Mouse (Mus musculus) spleen, postnatal 4 days (tissue): ENCODE results near the gene Sik2.
A peak's percentile ranks its signal among the peaks of the same experiment; 100 is the strongest.

Experiments
- DNase-seq, 2 experiments: peaks; one replicate each; pipeline ENCODE4 v3.0.0; 2022; ENCODE audit warnings: low spot score in 2 of 2

The Sik2 gene

DNA sequence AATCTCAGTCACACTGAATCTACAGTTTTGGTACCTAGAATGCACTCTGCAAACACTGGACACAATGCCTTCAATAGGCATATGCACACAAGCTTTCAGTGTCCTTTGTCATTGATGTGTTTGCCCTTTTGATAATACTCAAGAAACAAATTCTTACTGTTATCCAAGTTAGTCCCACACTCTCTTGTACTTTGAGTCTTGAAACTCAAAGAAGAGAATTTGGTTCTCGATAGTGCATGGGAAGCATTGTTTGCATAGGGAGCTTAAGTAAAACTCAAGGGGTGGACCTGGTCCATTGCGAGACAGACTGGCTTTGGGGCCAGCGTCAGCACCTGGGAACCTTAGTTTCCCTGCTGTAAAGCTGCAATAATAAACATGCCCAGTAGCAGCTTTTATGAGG lies 90.7 kb downstream of the Sik2 start:
- DNase-seq: no peak

DNA sequence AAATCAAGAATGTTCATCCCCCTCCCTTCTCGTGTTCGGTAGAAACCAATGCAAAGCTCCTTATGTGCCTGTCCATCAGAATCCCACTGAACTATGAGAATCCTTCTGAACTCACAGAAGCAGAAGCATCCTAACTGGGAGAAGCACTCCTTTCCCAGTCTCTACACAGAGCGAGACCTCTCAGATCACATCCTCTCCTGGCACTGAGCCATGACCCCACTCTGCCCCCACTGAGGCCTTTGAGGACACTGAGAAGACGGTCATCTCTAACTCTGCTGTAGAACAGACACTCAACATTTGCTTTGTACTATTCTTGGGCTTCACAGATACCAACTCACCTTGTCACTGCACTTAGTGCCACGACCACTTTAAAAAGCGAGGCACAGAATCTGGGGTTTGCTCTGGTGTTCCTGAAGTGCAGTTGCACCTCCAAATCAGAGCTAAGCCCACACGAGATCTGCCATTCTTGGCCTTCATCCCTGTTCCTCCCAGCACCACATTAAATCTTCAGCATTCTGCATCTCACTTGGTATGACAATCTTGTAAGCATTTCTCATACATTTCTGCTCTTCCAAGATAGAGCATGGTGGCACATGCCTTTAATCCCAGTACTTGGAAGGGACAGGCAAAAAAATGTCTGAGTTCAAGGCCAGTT lies 96.9 kb downstream of the Sik2 start:
- peak in 1 of 2 experiments; percentile 10 for DNase-seq

DNA sequence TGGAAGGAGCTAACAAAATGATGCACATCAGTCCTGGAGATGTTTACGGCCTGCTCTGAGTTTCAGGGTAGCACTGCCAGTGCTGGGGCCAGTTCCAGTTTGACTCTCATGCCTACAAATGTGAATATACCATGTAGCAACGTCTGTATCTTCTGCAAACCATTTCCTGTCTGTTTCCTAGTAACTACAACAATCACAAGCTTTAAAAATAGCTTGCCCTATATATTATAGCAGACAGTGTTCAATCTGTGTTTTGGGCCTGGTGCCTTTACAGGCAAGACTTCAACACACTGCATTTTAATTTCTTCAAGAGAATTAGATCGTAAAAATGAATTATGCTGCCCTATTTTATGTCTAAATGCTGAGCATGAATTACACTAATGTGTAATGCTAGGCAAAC lies 103.6 kb downstream of the Sik2 start:
- no peak for DNase-seq

DNA sequence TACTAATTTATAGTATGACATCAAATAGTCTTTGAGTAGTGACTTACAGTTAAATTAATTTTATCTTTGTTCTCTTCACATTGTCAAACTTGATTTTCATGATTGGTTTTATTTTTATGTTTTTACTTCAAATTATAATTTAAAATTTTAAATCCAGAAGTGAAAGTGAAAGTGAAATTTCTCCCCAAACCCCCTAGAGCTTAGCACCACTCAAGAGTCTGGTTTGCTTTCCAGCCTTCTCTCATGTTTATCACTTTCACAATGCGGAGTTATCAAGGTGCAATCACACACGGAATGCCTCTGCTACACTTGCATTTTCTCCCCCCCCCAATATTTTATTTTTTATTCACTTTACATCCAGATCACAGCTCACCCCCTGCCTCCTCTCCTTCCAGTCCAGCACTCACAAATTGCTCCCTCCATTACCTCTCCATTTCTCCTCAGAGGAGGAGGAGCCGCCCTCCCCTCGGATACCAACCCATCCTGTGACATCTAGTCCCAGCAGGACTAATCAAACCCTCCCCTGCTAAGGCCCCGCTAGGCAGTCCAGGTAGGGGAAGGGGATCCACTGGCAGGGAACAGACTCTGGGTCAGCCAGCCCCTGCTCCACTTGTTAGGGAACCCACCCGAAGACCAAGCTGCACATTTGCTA lies 104.6 kb downstream of the Sik2 start:
- DNase-seq: no peak

DNA sequence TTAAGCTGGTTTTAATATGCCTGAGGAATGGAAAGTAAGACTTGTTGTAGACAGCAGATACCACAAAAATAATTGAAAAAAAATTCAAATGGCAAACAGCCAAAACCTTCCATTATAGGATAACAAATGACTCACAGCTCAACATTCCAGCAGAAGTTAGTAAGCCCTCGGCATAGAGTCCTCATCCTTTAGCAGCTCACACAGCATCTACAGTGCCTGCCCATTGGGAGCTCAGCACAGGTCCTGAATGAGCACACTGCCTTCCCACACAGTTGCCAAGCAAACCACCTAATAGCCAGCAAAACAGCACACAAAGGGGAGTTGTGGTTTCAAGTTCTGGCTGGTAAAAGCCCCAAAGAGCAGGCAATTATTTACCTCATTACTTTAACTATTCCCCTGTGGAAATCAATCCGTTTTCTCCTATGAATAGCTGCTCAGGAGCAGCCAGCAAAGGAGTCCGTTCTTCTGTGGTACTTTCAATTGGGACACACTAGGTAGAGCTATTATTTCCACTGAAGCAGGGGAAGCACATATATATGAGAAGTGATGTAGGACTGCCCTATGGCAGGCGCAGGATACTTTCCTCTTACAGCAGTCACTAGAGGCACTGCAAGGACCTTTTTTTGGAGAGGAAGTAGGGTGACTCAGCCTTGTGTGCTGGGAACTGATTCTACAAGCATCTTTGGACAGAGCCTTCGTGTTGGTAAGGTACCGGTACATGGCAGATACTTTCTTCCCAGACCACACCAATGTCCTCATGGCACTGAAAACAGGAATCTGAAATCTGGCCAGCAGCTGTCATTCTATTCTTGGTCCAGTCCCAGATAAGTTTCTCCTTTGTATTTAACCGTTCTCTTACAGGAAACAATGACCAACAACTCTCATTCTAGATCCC lies 108.6 kb downstream of the Sik2 start:
- DNase-seq: no peak

DNA sequence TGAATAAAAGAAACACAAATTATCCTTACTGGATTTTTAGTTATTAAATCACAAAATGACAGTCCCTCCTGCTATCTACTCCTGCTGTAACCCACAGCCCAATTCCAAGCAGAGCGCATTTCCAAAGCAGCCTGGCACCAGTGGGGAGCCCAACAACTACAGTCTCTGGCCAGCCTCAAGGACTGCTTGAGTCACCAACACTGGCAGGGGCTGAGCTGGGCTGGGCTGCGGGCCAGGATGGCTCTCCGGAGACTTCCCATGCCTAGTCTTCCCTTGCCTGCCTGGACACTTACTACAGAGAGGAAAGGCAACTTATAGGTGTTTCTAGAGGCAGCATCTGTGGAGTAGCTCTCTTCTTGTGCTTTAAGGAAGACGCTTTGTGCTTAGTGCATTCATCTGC lies 115.2 kb downstream of the Sik2 start:
- no peak for DNase-seq

DNA sequence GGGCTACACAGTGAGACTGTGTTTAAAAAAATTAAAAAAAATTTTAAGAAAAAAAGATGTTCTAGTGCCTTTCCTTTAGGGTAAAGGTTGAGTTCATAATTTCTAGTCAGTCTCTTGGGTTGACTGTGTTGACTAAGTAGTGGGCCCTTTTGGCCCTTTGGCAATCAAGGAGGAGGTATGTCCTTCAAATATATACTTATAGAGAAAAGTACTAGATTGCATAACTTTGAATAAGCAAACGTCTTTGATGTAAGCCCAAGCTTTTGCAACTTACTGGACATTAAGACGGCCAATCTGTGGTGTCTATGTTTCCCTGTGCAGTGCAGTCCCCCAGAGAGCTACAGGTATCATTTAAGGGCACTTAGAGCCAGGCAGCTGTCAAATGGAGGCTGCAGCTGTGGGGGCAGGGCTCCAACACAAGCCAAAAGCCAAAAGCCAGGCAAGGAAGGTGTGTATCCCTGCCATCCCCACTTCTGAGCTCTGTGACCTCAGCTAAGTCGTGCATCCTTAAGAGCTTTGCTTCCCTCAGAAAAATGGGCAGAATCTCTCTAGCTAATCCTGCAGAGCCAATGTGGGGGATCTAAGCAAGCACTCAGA lies 118.3 kb downstream of the Sik2 start:
- DNase-seq: no peak

DNA sequence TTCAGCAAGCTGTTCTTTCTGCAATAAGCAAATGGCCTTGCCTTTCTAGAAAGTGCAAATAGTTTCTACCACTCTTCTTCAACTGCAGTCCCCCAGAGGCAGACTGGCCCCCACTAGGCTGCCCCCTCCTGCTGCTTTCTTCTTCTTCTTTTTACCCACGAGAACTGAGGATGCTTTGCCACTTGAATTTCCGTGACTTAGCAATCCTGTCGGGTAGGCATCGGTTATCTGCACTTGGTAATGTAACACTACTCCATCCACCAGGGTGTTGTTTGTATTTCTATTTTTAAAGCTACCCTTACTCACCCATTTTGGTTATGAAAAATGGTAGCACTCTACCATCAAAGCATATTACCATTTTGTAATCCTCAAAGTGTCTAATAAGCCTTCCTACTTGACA lies 118.9 kb downstream of the Sik2 start:
- no peak for DNase-seq

DNA sequence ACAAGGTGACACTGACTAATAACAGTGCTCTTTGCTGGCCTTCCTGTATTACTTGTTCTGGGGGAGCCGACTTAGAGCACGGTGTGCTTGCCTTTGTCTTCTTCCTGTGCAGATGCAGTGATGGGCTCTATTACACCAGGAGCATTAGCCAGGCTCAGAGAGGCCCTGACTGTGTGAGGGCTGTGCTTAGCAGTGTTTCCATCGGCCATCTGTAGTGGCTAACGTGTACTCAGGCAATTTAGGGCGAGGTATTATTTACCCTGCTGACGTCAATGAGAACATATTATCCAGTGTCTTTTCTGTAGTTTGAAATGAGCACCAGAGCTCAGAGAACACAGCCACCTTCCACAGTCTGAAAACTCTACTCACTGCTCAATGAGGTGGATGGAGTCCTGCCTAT lies 119.7 kb downstream of the Sik2 start:
- DNase-seq: no peak

DNA sequence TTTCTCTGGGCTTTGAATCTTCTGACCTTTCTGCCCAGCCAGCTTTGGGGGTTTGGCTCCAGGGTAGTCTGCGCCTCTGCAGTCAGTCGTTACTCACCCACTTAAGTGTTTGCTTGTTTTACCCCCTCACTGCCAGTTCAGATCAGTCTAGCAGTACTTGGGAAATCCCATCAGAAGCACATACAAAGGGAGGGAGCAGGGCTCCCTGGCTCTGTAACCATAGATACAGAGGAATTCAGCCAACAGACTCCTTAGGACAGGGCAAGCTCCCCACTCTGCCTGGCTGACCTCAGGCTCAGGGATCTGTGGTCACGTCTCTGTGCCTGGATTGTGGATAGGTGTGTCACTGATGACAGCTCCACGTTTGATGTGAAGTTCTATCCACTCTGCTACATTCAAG lies 121.5 kb downstream of the Sik2 start:
- no peak for DNase-seq

DNA sequence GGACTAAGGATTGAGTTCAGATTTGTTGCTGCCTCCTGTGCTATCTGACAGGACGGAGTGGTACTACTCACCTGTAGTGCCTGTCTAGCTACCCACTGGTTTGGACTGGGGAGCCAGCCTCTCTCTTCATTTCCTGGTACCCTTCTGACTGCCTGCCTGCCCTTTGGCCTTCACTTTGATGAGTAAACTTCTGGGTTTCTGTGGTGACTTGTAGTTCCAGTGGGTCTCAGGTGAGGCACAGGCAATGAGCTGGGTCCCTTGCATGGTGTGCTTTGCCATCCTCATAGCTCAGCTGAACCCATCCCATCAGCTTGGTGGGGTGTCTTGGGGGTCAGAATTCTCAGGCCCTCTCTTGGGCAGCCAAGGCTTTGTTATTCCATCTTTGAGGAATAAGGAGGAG lies 122.0 kb downstream of the Sik2 start:
- DNase-seq: no peak

DNA sequence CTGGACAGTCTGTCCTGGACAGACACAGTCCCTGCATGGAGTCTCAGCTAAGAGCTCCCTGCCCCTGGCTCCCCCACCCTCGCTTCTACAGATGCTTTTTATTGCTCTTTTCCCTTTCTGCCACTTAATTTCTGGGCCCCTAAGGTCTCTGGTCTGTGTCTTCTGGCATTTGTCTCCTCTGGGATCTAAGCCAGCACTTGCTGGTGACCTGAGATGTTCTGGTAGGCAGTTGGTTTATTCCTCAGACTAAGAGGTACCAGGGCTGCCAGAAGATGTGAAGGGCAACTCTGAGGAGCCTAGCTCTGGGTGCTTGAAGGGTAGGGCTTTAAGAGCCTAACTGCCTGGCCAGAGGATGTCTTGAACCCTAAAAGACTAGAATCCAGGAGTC lies 123.3 kb downstream of the Sik2 start:
- no peak for DNase-seq

DNA sequence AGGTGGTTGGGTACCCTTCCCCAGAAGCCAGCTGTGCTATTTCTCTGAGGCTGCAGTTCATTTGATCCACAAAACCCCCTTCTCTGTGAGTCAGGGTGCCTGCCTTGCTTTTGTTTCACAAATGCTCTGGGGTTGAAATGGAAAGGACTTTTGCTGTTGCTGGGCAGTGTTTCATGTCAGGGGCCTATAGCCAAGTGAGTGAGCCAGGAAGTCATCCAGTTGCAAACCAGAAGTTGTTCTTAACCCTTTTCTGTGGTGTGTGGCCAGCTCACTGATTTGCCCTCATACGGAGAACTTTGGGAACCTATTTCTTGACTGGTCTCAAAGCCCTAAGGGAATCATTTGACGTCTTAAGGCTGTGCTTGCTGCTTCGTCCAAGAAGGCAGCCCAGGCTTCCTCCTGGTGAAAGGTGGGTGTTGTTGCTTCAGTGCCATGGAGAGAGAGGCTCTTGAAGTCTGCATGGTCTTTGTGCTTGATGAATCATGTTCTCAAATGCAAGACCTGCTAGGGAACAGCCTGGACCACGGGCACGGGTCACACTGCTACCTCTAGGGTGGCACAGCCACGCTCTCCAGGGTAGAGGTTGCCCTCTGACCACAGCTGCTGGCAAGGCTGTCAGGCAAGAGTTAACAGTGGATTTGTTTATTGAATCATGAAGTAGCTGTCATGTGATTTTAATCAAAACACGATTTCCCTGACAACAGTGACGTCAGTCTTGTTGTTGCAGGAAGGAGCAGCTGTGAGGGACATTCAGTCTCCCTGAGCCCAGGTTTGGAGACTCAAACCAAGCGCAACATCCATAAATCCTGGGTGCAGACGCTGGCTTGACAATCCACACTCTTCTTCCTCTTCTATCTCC lies 123.9 kb downstream of the Sik2 start:
- DNase-seq: no peak

DNA sequence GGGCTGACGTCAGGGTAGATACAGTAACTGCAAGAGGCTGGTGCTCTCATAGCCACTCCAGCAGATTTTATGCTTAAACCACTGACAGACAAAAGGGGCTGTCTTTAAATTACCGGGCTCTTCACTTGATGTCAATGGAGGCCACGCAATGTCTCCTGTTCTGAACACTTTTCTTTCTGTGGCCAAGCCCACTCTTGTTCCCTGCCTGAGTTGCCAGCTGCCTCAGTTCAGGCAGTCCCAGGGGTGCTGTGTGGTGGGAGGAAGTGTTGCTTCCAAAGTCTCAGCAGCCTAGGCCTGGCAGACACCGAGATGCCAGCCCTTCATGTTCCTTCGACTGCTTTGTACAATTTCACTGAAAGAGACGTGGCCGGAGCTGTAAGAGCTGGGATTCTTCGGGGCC lies 124.8 kb downstream of the Sik2 start:
- no peak for DNase-seq

DNA sequence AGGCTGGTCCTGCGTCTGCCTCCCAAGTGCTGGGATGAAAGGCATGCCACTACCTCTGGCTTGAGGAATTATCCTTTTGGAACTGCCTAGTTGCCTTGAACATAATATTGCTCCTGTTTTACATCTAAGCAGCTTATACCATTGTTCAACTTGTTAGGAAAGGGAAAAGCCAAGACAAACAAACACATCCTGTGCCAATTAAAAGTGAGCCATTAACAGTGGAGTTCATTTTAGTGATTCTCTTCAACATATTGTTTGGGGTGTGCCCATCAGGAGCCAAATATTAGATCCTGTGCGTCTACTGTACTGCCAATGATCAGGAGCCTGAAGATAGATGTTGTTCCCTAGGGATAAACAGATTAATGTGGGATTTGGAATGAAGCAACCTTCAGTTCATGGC lies 126.7 kb downstream of the Sik2 start:
- DNase-seq: no peak

DNA sequence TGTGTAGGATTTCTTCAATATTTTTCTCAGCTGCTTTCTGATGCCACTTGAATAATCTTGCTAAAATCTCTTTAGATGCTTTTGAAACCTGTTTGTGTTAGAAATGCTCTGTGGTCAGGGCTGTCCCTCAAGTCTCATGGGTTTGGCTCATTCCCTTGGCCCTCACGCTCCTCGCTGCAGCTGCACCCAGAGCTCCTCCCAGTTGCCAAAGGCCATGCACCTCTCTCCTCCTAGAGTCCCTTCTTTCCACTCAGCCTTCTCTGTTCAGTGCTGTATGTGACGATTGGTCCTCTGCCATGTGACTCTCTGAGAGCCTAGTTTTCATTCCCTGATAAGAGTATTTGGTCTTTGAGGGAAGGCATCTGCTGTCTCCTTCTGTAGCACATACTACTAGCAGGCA lies 131.4 kb downstream of the Sik2 start:
- no peak for DNase-seq

DNA sequence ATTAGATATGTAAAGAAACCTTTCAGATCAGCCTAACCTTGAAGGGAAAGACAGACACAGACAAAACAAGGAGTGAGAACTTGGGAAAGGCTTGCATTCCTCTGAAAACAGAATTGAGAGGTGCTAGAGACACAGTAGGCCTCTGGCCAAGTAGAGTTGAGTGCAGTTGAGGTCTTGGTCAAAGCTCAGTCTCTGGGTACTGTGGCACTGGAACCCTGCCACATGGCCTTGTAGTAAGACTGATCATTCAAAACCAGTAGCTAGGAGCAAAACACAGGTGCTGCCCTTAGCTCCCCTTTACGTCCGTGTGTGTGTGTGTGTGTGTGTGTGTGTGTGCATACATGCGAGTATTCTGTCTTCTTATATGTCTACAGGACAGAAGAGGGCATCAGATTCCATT lies 132.6 kb downstream of the Sik2 start:
- DNase-seq: no peak

DNA sequence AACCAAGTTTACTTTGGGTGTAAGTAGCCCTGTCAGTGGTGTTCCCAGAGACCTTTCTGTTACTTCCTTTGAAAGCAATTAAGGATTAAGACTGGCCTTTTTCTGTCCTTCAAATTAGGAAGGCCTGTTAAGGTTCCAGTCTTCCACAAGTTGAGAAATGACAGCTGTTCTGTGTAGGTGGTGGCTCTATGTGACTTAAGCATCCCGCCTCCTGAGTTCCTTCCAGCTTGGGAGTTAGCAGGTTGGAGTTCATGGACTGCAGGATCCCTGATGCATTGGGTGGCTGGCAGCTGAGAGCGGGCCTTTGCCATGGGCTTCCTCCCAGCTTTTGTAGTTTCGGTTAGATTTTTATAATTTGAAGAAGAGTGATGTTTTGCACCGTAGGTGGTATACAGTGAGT lies 133.4 kb downstream of the Sik2 start:
- no peak for DNase-seq

DNA sequence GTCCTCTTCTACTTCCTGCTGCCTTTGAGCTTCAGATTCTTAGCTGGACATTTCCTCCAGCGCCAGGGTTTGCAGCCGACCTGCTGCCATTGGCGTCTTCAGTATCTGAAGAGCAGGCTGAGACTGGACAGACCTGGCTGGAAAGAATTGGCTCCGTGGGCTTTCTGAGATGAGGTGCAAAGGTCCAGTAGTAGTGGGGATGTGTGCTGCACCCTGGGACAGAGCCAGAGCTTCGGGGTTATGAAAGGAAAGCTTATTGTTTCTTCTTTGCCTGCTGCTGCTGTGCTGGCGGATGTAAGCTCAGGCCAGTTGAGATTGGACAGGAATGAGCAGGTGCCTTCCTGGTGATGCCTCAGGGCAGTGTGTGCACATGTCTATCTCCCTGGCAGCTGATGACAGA lies 134.8 kb downstream of the Sik2 start:
- no peak for DNase-seq

DNA sequence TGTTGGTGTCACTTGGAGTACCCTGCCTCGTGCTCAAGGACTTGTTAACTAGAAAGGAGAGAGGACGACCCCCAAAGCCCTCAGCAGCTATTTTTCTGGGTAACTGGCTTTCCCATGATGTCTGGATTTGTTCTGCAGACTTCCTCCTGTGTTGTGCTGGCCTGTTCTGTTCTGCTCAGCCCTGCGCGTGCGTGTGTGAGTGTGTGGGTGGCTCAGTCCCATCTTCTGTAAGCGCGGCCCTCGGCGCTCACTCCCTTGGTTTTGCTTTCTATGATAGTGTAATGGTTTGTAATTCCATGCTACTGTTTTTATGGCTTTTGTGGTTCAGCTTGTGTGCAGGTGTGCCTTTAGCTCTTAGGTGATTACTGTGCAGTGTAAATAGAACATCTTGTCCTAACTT lies 135.7 kb downstream of the Sik2 start:
- DNase-seq: no peak

DNA sequence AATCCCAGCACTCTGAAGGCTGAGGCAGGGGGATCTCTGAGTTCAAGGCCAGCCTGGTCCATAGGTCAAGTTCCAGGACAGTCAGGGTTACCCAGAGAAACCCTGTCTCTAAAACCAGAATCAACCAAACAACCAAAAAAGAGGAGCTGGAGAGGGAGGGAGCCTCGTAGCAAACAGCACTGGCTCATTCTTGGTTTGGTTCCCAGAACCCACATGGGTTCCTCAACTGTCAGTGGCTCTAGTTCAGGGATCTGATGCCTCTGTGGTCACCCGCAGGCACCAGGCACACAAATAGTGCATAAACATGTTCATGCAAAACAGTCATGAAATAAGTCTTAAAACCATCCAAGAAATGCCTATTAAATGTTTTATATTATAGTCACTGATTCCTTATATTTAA lies 140.7 kb downstream of the Sik2 start:
- no peak for DNase-seq

DNA sequence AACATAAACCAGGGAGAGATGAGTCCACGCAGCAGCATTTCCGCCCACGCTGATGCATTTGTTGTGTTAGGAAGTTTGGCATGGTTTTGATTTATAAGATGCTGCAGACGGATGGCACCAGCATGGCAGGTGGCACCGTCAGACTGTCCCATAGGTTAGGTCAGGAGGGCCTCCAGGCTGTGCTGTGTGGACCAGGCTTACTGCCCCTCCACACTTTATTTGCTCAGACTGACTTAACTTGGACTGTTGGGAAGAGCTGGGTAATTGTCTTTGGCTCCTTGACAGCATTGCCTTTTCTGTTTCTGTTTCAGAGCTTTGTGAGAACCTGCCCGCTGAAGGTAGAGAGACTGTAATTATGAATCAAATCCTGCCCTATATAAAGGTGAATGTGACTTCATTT lies 141.9 kb downstream of the Sik2 start:
- no peak for DNase-seq
